Mouse (Mus musculus) cerebellum, postnatal 14 days (tissue): ENCODE data around the gene Srgap3.

Experiments
- DNase-seq, 2 experiments: peaks; one replicate each; pipeline ENCODE4 v3.0.0; 2021; ENCODE audit warnings: mixed read lengths in 2 of 2

The Srgap3 gene

GRCm38 (mm10) chr6:112810521-112810830, 136.6 kb downstream of the Srgap3 start:
- no peak for DNase-seq

DNA sequence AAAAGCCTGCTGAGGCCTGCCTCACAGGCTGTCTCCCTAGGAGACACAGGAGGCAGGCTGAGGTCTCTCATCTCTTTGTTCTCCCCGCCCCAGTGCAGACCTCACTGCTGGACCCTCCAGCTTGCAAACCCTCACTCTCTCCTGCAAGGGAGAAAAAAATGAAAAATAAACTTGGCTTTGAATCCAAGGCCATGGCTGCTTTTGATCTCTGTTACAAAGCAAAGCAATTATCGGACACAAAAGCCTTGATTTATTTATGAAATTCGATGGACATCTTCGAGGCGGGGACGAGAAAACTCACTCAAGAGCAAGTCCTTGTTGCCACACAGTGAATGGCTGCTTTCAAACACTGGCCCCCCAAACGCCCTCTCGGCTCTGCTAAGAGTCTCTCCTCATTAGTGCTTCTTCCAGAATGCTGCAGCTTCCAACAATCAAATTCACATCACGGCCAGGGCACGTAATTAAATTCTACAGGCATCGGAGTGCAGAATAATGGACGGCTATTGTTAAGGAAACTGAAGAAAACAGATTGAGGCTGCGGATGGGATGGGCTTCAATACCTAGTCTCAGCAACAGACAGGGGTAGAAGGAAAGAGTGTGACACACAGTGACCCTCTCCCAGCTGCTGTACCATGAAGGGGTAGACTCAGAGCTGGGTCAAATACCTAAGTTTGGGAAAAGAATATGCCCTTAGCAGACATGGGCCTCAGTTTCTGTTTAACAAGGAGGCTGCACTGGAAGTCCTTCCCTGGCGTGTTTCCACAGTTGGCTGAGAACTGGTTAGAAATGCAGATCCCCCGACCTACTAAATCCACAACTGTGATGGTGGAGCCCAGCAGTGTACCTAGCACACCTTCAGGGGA, 137.2 kb downstream of the Srgap3 start:
- no peak for DNase-seq

DNA sequence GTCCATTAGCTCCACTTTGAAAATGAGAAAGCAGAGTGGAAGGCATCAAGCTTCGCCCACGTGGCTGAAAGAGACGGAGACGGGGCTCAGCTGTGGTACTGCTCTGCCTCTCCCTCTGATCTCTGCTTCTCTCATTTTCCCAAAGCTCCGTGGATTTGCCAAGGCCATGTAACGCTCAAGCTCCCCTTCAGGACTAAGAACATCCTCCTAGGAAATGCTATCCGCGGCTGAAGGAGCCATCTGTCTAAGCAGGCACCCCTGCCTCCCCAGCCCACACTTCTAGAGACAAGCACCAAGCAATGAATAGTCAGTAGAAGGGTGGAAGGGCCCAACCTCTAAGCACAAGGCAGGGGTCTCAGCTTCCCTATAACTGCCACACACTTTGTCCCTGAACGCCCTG, 138.3 kb downstream of the Srgap3 start:
- no peak for DNase-seq

GRCm38 (mm10) chr6:112801917-112802316, 145.1 kb downstream of the Srgap3 start:
- DNase-seq: no peak

GRCm38 (mm10) chr6:112798378-112798777, 148.7 kb downstream of the Srgap3 start:
- DNase-seq: peak; percentile 92 to 95

DNA sequence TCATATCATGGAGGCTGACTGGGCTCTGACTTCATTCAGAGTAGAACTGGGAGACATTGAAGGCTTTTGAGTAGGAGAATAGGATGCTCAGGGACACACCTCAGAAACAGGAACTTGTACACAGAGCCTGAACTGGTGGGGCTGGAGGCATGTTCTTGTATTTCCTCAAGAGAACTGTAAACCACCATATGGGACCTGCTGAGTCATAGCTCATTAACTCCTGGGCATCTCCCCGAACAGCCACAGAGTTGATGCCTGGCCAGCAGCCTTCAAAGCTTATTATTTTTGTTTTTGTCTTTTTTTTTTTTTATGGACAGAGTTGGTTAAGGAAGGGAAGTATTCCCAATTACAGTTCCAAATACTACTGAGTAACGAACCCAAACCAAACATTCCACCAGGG, 150.5 kb downstream of the Srgap3 start:
- peak in 1 of 2 experiments; percentile 51 for DNase-seq

GRCm38 (mm10) chr6:112793887-112794286, 153.2 kb downstream of the Srgap3 start:
- no peak for DNase-seq

GRCm38 (mm10) chr6:112789901-112790300, 157.2 kb downstream of the Srgap3 start:
- no peak for DNase-seq

- DNase-seq: no peak
Measured at GRCm38 (mm10) chr6:112788617-112789016, 158.4 kb downstream of the Srgap3 start.

GRCm38 (mm10) chr6:112788174-112788573, 158.9 kb downstream of the Srgap3 start:
- DNase-seq: no peak

DNA sequence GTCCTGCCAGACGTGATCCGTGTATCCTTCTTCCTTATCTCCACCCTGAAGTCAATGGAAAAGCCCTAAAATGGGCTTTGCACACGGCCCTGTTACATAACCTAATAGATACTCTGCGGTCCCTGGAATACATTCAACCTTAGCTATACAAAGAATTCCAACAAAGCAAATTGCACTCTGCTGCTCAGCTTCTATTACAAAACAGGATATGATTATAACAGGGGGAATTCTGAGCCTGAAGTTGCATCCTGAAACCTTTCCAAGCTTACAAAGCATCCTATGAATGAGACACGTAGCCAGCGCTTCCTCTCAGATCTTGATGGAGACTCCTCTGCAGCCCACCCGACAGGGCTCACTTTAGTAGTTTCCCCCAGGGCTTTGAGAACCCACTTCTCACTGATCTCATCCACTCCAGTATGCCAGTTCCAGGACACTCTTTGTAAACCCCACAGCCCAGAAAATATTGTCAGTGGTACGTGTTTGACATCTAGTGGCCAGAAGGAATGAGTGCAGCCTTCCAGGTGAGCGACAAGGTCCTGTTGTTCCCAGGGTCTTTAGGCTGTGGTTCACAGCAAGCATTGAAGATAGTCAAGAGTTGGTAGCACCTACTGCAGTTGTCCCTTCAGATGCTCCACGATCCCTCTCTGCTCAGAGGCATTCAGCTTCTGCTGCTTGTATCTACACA, 165.5 kb downstream of the Srgap3 start:
- peak in 1 of 2 experiments; percentile 29 for DNase-seq

DNA sequence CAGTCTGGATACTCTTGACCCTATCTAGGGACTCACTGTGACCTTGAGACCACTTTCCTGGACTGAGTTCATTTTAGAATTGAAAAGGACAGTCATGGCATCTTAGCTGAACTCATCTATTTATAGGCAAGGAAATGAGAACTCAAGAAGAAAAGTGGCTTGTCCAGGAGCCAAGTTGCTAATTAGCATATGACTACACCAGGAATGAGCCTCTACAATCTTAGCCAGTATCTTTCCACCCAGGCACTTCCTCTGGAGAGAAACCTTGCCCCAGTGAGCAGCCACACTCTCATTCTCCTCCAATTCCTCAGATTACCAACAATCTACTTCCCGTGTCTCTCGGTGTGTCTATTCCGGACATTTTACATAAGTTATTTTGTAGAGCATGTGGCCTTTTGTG, 168.9 kb downstream of the Srgap3 start:
- no peak for DNase-seq

DNA sequence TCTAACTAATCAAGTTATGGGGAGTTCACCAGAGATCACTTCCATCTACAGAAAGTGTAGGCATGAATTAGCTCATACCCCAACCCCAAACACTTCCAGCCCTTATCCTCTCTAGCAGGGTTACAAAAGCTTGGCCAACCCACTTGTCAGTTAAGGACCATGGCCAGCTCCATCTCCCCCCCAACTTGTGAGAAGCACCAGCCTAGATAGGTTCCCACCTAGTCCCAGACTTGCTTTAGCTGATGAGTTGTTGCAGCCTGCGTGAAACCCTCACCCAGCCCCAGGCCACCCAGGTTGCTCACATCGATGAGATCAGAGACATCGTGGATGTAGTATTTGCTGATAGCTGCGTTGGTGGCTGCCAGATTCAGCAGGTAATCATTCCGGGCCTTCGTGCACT, 170.3 kb downstream of the Srgap3 start:
- DNase-seq: no peak

DNA sequence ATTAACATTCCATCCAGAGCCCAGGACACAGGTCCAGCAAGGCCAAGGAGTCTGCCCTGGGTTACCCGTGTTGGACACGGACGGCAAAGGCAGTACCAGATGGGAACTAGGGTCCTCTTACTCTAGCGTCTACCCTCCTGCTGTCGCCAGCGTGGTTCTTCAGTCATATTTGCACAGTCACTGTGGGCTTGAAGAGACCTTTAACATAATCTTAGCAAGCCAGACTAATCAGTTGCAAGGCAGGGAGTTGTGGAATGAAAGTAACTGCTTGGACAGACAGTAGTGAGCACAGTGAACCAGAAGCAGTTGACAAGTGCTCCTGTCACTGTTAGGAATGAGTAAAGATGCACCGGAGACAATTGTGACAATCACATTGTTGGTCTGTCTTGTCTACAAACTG, 173.3 kb downstream of the Srgap3 start:
- DNase-seq: no peak

DNA sequence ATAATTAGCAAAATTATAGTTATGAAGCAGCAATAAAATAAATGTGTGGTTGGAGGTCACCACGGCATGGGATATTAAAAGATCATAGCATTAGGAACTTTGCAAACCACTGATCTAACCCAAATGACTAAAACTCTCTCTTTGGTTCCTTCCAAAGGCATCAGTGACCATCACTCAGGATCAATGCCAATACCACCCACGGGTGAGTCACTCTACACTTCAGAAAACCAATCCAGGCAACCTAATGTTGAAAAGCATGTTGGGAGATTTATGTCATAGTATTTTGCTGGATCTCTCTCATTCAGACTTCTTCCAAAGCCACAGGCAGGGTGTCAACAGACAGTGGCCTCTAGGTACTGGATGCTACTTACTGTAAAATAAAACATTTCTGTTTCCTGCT, 176.1 kb downstream of the Srgap3 start:
- no peak for DNase-seq

GRCm38 (mm10) chr6:112758541-112758940, 188.5 kb downstream of the Srgap3 start:
- DNase-seq: no peak

GRCm38 (mm10) chr6:112756866-112757265, 190.2 kb downstream of the Srgap3 start:
- no peak for DNase-seq

GRCm38 (mm10) chr6:112754994-112755393, 192.1 kb downstream of the Srgap3 start:
- no peak for DNase-seq

DNA sequence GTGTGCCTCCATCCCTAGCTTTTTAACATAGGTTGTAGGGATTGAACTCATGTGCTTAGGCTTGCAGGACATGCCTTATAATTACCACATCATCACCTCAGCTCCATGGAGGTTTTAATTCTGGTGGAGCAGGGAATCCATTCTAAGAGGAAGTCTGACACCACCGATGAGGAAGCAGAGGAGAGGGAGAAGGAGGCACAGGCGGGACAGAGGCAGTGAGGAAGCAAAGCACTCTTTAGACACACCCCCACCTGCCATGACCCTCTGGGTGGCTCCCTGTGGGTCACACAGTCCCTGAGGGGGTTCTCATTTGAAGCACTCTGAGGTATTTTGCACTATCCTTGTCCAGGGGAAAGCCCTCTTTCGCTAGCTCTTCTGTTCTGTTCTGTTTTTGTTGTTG, 194.5 kb downstream of the Srgap3 start:
- no peak for DNase-seq

- no peak for DNase-seq
Measured at GRCm38 (mm10) chr6:112752007-112752406, 195.1 kb downstream of the Srgap3 start.

- no peak for DNase-seq
Measured at GRCm38 (mm10) chr6:112742297-112742696, 204.8 kb downstream of the Srgap3 start.

DNA sequence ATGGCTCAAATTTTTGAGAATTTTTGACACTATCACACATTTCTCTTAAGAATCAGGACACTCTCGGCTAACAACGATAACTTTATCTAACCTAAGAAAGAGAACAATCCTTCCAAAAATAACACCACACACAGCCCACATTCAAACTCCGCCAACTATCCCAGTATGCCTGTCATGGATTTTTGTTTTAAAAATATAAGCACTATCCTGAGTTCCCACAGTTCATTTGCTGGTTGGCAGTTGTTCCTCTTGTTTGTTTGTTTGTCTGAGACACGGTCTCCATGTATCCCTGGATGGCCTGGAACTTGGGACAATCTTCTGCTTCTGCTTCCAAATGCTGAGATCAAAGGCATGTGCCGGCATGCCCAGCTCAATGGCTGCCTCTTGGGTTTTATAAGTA, 205.3 kb downstream of the Srgap3 start:
- no peak for DNase-seq

DNA sequence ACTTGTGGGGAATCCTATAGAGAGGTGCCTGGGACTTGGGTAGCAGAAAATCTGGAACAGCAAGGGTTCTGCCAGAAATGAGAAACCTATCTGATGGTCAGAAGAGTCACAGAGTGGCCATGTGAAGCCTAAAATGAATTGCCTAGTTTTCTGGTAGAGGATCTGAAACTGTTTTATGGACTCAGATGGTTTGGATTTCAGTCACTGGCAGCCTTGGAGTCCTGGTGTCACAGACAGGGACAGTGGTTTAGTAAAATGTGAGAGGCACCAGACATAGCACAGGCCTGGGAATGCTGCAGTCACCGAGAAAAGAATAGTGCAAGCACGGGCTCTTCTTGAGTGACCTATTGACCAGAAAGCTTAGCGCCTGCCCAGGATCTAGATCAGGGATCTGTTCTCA, 207.4 kb downstream of the Srgap3 start:
- no peak for DNase-seq

DNA sequence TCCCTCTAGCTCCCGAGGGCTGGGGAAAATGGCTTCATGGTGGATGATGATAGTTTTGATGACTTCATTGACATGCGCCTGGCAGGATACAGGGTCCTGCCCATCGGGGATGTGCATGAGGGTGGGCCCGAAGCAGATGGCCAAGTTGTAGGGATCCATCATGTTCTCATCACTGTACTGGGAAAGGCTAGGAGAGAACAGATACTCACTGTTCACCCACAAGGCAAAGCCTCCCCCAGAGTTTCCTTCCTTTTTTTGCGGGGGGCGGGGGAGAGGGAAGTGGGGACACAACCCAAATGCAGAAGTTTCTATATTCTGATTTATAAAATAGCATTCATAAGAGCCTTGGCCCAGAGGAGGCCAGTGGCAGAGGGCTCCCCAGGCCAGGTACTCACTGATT, 208.1 kb downstream of the Srgap3 start:
- DNase-seq: no peak
